Mouse (Mus musculus) bone marrow macrophage, adult 2 months (primary cell): Measurements from ENCODE around the gene Ripk3.

Source experiments
- CTCF ChIP-seq: IDR thresholded peaks from 2 replicates; pipeline ENCODE4 v1.5.1; 2012; ENCODE audit warnings: low read depth, mild to moderate bottlenecking, low read length, moderate library complexity
- POLR2A ChIP-seq: IDR thresholded peaks from 2 replicates; pipeline ENCODE4 v1.6.1; 2012; ENCODE audit warnings: mild to moderate bottlenecking, low read depth, low read length, borderline replicate concordance

- TF ChIP-seq CTCF (no peak), POLR2A (no peak)
Observed at GRCm38 (mm10) chr14:55814885-55815284, 26.2 kb upstream of the Ripk3 start.
